Mouse (Mus musculus) limb, embryonic 14.5 days (tissue): ENCODE results near the gene Ubtf. TPM values are rescaled to one million over a fixed set of nuclear protein-coding genes. Genes with fewer than 3 reads are reported as not detected.

ENCODE experiments used
- ATAC-seq: fragments of 200-750 bp; cut with Nextera tagmentation; 2 replicates; pipeline ENCODE4 v1.8.0; 2017; ENCODE audit warnings: low read depth, moderate number of reproducible peaks, moderate TSS enrichment; ENCODE audit not compliant: low FRiP score
- DNase-seq: peaks from one replicate; pipeline ENCODE4 v3.0.0-alpha.2; 2015; ENCODE audit warnings: low spot score
- H3K27ac ChIP-seq: fragments of 300-500 bp; sonication (generic); replicated peaks from 2 replicates; pipeline ENCODE4 v1.5.1; 2014; ENCODE audit warnings: low read depth, mild to moderate bottlenecking, low read length, moderate library complexity, mixed read lengths
- H3K27me3 ChIP-seq: fragments of 300-500 bp; sonication (generic); 2 replicates; pipeline ENCODE4 v1.6.1; 2014; ENCODE audit warnings: low read length, mixed read lengths; ENCODE audit not compliant: control insufficient read depth, insufficient read depth
- H3K36me3 ChIP-seq: fragments of 300-500 bp; sonication (generic); 2 replicates; pipeline ENCODE4 v1.6.1; 2014; ENCODE audit warnings: mild to moderate bottlenecking, low read length, moderate library complexity, mixed read lengths; ENCODE audit not compliant: control insufficient read depth, insufficient read depth
- H3K4me1 ChIP-seq: fragments of 300-500 bp; sonication (generic); 2 replicates; pipeline ENCODE4 v1.6.1; 2014; ENCODE audit warnings: antibody characterized with exemption, low read length, mixed read lengths; ENCODE audit not compliant: control insufficient read depth, insufficient read depth
- H3K4me2 ChIP-seq: fragments of 300-500 bp; sonication (generic); replicated peaks from 2 replicates; pipeline ENCODE4 v1.6.1; 2014; ENCODE audit warnings: low read depth, mild to moderate bottlenecking, low read length, moderate library complexity; ENCODE audit not compliant: severe bottlenecking
- H3K4me3 ChIP-seq: fragments of 300-500 bp; sonication (generic); replicated peaks from 2 replicates; pipeline ENCODE4 v1.5.1; 2014; ENCODE audit warnings: low read length
- H3K9ac ChIP-seq: fragments of 300-500 bp; sonication (generic); 2 replicates; pipeline ENCODE4 v1.6.1; 2014; ENCODE audit warnings: mild to moderate bottlenecking, low read depth, low read length, moderate library complexity; ENCODE audit not compliant: severe bottlenecking
- H3K9me3 ChIP-seq: fragments of 300-500 bp; sonication (generic); 2 replicates; pipeline ENCODE4 v1.6.1; 2016; ENCODE audit warnings: low read length; ENCODE audit not compliant: control insufficient read depth
- POLR2A ChIP-seq: fragments of 200-500 bp; IDR thresholded peaks from 2 replicates; pipeline ENCODE4 v1.8.0; 2012; ENCODE audit warnings: inconsistent platforms, mild to moderate bottlenecking, moderate library complexity, borderline replicate concordance; ENCODE audit not compliant: insufficient read depth, insufficient read length; ENCODE audit errors: extremely low read depth
- WGBS: fragments of 180-500 bp; shearing (Covaris S2); extraction: QIAGEN DNeasy Blood & Tissue Kit; methylation state at CpG from one replicate; pipeline ENCODE4 v1.1.7; 2014; 5-methylcytosine and 5-hydroxymethylcytosine counted together
- polyA plus RNA-seq, 2 experiments: library from polyadenylated mRNA; depleted of rRNA in 1 of 2; stranded (reverse) in 1 of 2; unstranded in 1 of 2; fragments of >200 nt; fragmentation: Nextera tagmentation in 1 of 2; extraction: Ambion mirVana in 1 of 2; gene quantifications; 2 replicates each; pipeline versions ENCODE4 v1.2.1 to v1.2.3; 2012 to 2014

Ubtf gene
- polyA plus RNA-seq, 2 experiments: 79.7 to 81.3 TPM

- peaks cover 8% of the 10 kb centered on the region; the same call in 1 of the 2 replicates for H3K4me1 ChIP-seq
- peaks cover 14% of the 10 kb centered on the region; the same call in 1 of the 2 replicates for H3K36me3 ChIP-seq
- no peak overlapping the region for H3K4me3 ChIP-seq
- H3K27ac ChIP-seq: no peak overlapping the region
- no peak for TF ChIP-seq POLR2A
- WGBS: 83% methylated on average over 3 of the region's 3 CpGs
- H3K9ac ChIP-seq: no peak overlapping the region
- no peak for ATAC-seq
- H3K9me3 ChIP-seq: no peaks in the 10 kb centered on the region
- H3K4me2 ChIP-seq: no peak overlapping the region
- no peaks in the 10 kb centered on the region for H3K27me3 ChIP-seq
- DNase-seq: no peak
These were observed 61.0 kb downstream of the Ubtf start for GRCm38 (mm10) chr11:102258521-102258920.

- Histone ChIP-seq H3K9ac (no peak overlapping the region), H3K27ac (no peak overlapping the region), H3K9me3 (no peaks in the 10 kb centered on the region), H3K4me2 (no peak overlapping the region), H3K4me1 (peaks cover 8% of the 10 kb centered on the region; the same call in 1 of the 2 replicates), H3K27me3 (no peaks in the 10 kb centered on the region), H3K4me3 (no peak overlapping the region), H3K36me3 (peaks cover 12% of the 10 kb centered on the region; the same call in 1 of the 2 replicates)
- ATAC-seq (no peak), DNase-seq (no peak)
- TF ChIP-seq POLR2A: no peak
- WGBS: 69% methylated on average over 6 of the region's 6 CpGs
These were observed 61.4 kb downstream of the Ubtf start for GRCm38 (mm10) chr11:102258095-102258494.

DNA sequence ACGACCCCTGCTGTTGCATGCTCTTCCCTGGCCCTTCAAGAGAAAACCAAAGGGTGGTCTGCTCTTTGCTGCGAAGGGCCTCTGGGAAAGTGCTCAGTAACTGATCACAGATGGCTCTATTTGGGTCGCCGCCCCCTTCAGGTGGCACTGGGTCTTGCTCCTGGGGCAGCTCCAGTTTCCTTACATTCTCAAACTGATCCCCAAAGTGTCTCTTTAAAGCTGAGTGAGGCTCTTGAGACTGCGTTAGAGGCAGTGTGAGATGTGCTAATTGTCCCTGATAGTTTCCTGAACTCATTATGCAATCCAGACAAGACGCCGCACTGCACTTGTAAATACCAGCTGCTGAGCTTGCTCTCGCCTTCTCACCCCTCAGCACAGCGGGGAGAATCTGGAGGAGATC, 62.0 kb downstream of the Ubtf start:
- peak; percentile 65; the same call in 1 of the 2 replicates for ATAC-seq
- Histone ChIP-seq H3K9ac (no peak overlapping the region), H3K27me3 (no peaks in the 10 kb centered on the region), H3K36me3 (peaks cover 12% of the 10 kb centered on the region; the same call in 1 of the 2 replicates), H3K4me3 (no peak overlapping the region), H3K9me3 (no peaks in the 10 kb centered on the region), H3K4me1 (peaks cover 8% of the 10 kb centered on the region; the same call in 1 of the 2 replicates), H3K27ac (0 out of 2 replicates have a peak overlapping the region, but pooled peaks have one; percentile 9), H3K4me2 (peak overlapping the region; percentile 19; the same call in 1 of the 2 replicates)
- no peak for TF ChIP-seq POLR2A
- DNase-seq: peak; percentile 19
- WGBS: 13% methylated on average over 9 of the region's 9 CpGs

Other genes with a start within 250 kb of the Ubtf start
- gene Mpp2, start 231.2 kb downstream of the Ubtf start, polyA plus RNA-seq (2012; rRNA removed): 20.5 and 26.7 TPM in 2 replicates
- 6.6 and 10.2 TPM in 2 replicates for gene Mpp2, start 231.2 kb downstream of the Ubtf start, polyA plus RNA-seq (2014; fragmentation: Nextera tagmentation; extraction: Ambion mirVana)
- not detected in 2 replicates for gene Ppy, start 218.4 kb downstream of the Ubtf start, polyA plus RNA-seq (2012; rRNA removed)
- not detected in 2 replicates for gene Ppy, start 218.4 kb downstream of the Ubtf start, polyA plus RNA-seq (2014; fragmentation: Nextera tagmentation; extraction: Ambion mirVana)
- not detected in 2 replicates for gene Pyy, start 211.9 kb downstream of the Ubtf start, polyA plus RNA-seq (2012; rRNA removed)
- gene Pyy, start 211.9 kb downstream of the Ubtf start, polyA plus RNA-seq (2014; fragmentation: Nextera tagmentation; extraction: Ambion mirVana): not detected in 2 replicates
- gene Nags, start 174.2 kb downstream of the Ubtf start, polyA plus RNA-seq (2012; rRNA removed): 0.06 and 0.09 TPM in 2 replicates
- not detected in 2 replicates for gene Nags, start 174.2 kb downstream of the Ubtf start, polyA plus RNA-seq (2014; fragmentation: Nextera tagmentation; extraction: Ambion mirVana)
- gene Tmem101, start 163.3 kb downstream of the Ubtf start, polyA plus RNA-seq (2012; rRNA removed): 37.1 and 47.9 TPM in 2 replicates
- 29.7 and 34.5 TPM in 2 replicates for gene Tmem101, start 163.3 kb downstream of the Ubtf start, polyA plus RNA-seq (2014; fragmentation: Nextera tagmentation; extraction: Ambion mirVana)
- 38.5 and 40.0 TPM in 2 replicates for gene Lsm12, start 134.4 kb downstream of the Ubtf start, polyA plus RNA-seq (2012; rRNA removed)
- gene Lsm12, start 134.4 kb downstream of the Ubtf start, polyA plus RNA-seq (2014; fragmentation: Nextera tagmentation; extraction: Ambion mirVana): 83.8 and 86.0 TPM in 2 replicates
- 42.7 and 60.4 TPM in 2 replicates for gene G6pc3, start 130.1 kb downstream of the Ubtf start, polyA plus RNA-seq (2012; rRNA removed)
- gene G6pc3, start 130.1 kb downstream of the Ubtf start, polyA plus RNA-seq (2014; fragmentation: Nextera tagmentation; extraction: Ambion mirVana): 27.6 and 33.7 TPM in 2 replicates
- gene Hdac5, start 89.6 kb downstream of the Ubtf start, polyA plus RNA-seq (2012; rRNA removed): 86.2 and 149 TPM in 2 replicates
- gene Hdac5, start 89.6 kb downstream of the Ubtf start, polyA plus RNA-seq (2014; fragmentation: Nextera tagmentation; extraction: Ambion mirVana): 46.7 and 57.4 TPM in 2 replicates
- gene BC030867, start 70.9 kb downstream of the Ubtf start, polyA plus RNA-seq (2012; rRNA removed): 14.2 and 15.4 TPM in 2 replicates
- 11.8 and 11.9 TPM in 2 replicates for gene BC030867, start 70.9 kb downstream of the Ubtf start, polyA plus RNA-seq (2014; fragmentation: Nextera tagmentation; extraction: Ambion mirVana)
- gene Asb16, start 51.0 kb downstream of the Ubtf start, polyA plus RNA-seq (2012; rRNA removed): 2.2 and 2.8 TPM in 2 replicates
- gene Asb16, start 51.0 kb downstream of the Ubtf start, polyA plus RNA-seq (2014; fragmentation: Nextera tagmentation; extraction: Ambion mirVana): 0.25 and 0.48 TPM in 2 replicates
- gene Tmub2, start 34.8 kb downstream of the Ubtf start, polyA plus RNA-seq (2012; rRNA removed): 59.9 and 68.6 TPM in 2 replicates
- 52.6 and 53.5 TPM in 2 replicates for gene Tmub2, start 34.8 kb downstream of the Ubtf start, polyA plus RNA-seq (2014; fragmentation: Nextera tagmentation; extraction: Ambion mirVana)
- 72.1 and 84.0 TPM in 2 replicates for gene Atxn7l3, start 23.1 kb downstream of the Ubtf start, polyA plus RNA-seq (2012; rRNA removed)
- 21.0 and 23.1 TPM in 2 replicates for gene Atxn7l3, start 23.1 kb downstream of the Ubtf start, polyA plus RNA-seq (2014; fragmentation: Nextera tagmentation; extraction: Ambion mirVana)
- gene Slc4a1, start 46.5 kb upstream of the Ubtf start, polyA plus RNA-seq (2012; rRNA removed): 3.5 and 4.3 TPM in 2 replicates
- 2.8 and 6.6 TPM in 2 replicates for gene Slc4a1, start 46.5 kb upstream of the Ubtf start, polyA plus RNA-seq (2014; fragmentation: Nextera tagmentation; extraction: Ambion mirVana)
- 2.9 and 3.2 TPM in 2 replicates for gene Rundc3a, start 73.7 kb upstream of the Ubtf start, polyA plus RNA-seq (2012; rRNA removed)
- 1.0 and 1.1 TPM in 2 replicates for gene Rundc3a, start 73.7 kb upstream of the Ubtf start, polyA plus RNA-seq (2014; fragmentation: Nextera tagmentation; extraction: Ambion mirVana)
- gene Slc25a39, start 88.2 kb upstream of the Ubtf start, polyA plus RNA-seq (2012; rRNA removed): 120 and 181 TPM in 2 replicates
- gene Slc25a39, start 88.2 kb upstream of the Ubtf start, polyA plus RNA-seq (2014; fragmentation: Nextera tagmentation; extraction: Ambion mirVana): 179 and 195 TPM in 2 replicates
- 120 and 135 TPM in 2 replicates for gene Grn, start 110.6 kb upstream of the Ubtf start, polyA plus RNA-seq (2012; rRNA removed)
- 118 and 133 TPM in 2 replicates for gene Grn, start 110.6 kb upstream of the Ubtf start, polyA plus RNA-seq (2014; fragmentation: Nextera tagmentation; extraction: Ambion mirVana)
- gene Fam171a2, start 127.9 kb upstream of the Ubtf start, polyA plus RNA-seq (2012; rRNA removed): 56.8 and 85.1 TPM in 2 replicates
- 8.9 and 10.0 TPM in 2 replicates for gene Fam171a2, start 127.9 kb upstream of the Ubtf start, polyA plus RNA-seq (2014; fragmentation: Nextera tagmentation; extraction: Ambion mirVana)
- gene Itga2b, start 150.4 kb upstream of the Ubtf start, polyA plus RNA-seq (2012; rRNA removed): 7.0 and 7.3 TPM in 2 replicates
- gene Itga2b, start 150.4 kb upstream of the Ubtf start, polyA plus RNA-seq (2014; fragmentation: Nextera tagmentation; extraction: Ambion mirVana): 3.5 and 5.0 TPM in 2 replicates
- 38.2 and 41.1 TPM in 2 replicates for gene Gpatch8, start 236.7 kb upstream of the Ubtf start, polyA plus RNA-seq (2012; rRNA removed)
- gene Gpatch8, start 236.7 kb upstream of the Ubtf start, polyA plus RNA-seq (2014; fragmentation: Nextera tagmentation; extraction: Ambion mirVana): 43.0 and 54.7 TPM in 2 replicates